Mouse (Mus musculus) bone marrow macrophage, adult 2 months (primary cell): ENCODE data around the gene Klf1.

Source experiments
- CTCF ChIP-seq: IDR thresholded peaks from 2 replicates; pipeline ENCODE4 v1.5.1; 2012; ENCODE audit warnings: low read depth, mild to moderate bottlenecking, low read length, moderate library complexity
- POLR2A ChIP-seq: IDR thresholded peaks from 2 replicates; pipeline ENCODE4 v1.6.1; 2012; ENCODE audit warnings: mild to moderate bottlenecking, low read depth, low read length, borderline replicate concordance

DNA sequence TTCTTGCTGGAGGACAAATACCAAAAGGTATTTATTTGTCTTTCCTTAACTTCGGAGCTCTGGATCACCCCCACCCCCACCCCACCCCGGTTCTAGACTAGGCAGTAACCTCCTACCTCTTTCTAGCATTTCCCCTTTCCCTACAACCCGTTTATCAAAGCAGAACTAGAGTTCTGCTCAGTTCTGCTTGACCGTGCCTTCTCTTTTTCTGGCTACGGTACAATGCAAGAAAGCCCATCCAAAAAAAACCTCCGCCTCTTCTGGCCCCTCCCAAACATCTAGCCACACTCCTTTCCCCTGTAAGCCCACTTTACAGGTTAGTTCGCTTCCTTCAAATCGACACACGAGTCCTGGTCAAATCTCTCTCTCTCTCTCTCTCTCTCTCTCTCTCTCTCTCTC, 11.8 kb downstream of the Klf1 start:
- TF ChIP-seq CTCF, result no peak
- TF ChIP-seq POLR2A, result no peak
